Mouse (Mus musculus) forebrain, embryonic 16.5 days (tissue): ENCODE results near the gene Tln1. TPM values are rescaled to one million over a fixed set of nuclear protein-coding genes. Genes with fewer than 3 reads are reported as not detected.
A peak's percentile ranks its signal among the peaks of the same experiment; 100 is the strongest.

Source experiments
- ATAC-seq: fragments of 200-750 bp; cut with Nextera tagmentation; 2 replicates; pipeline ENCODE4 v1.8.0; 2017; ENCODE audit warnings: mild to moderate bottlenecking, moderate library complexity
- H3K27ac ChIP-seq: fragments of 300-500 bp; sonication (generic); 2 replicates; pipeline ENCODE4 v1.5.1; 2014; ENCODE audit warnings: low read length, control low read depth
- H3K27me3 ChIP-seq: fragments of 300-500 bp; sonication (generic); replicated peaks from 2 replicates; pipeline ENCODE4 v1.6.1; 2014; ENCODE audit warnings: low read length; ENCODE audit not compliant: control insufficient read depth, insufficient read depth
- H3K36me3 ChIP-seq: fragments of 300-500 bp; sonication (generic); 2 replicates; pipeline ENCODE4 v1.6.1; 2014; ENCODE audit not compliant: control insufficient read depth, insufficient read depth
- H3K4me1 ChIP-seq: fragments of 300-500 bp; sonication (generic); replicated peaks from 2 replicates; pipeline ENCODE4 v1.6.1; 2014; ENCODE audit warnings: low read length; ENCODE audit not compliant: control insufficient read depth, insufficient read depth
- H3K4me2 ChIP-seq: fragments of 300-500 bp; sonication (generic); 2 replicates; pipeline ENCODE4 v1.6.1; 2014; ENCODE audit warnings: mild to moderate bottlenecking, low read length, control low read depth
- H3K4me3 ChIP-seq: fragments of 300-500 bp; sonication (generic); replicated peaks from 2 replicates; pipeline ENCODE4 v1.5.1; 2014; ENCODE audit warnings: mild to moderate bottlenecking, low read length, control low read depth
- H3K9ac ChIP-seq: fragments of 300-500 bp; sonication (generic); replicated peaks from 2 replicates; pipeline ENCODE4 v1.6.1; 2014; ENCODE audit warnings: low read depth, low read length, control low read depth
- H3K9me3 ChIP-seq: fragments of 300-500 bp; sonication (generic); 2 replicates; pipeline ENCODE4 v1.6.1; 2016; ENCODE audit warnings: low read length; ENCODE audit not compliant: control insufficient read depth
- WGBS: fragments of 180-500 bp; shearing (Covaris S2); extraction: QIAGEN DNeasy Blood & Tissue Kit; methylation state at CpG from one replicate; pipeline ENCODE4 v1.1.7; 2014; 5-methylcytosine and 5-hydroxymethylcytosine counted together
- polyA plus RNA-seq: library from polyadenylated mRNA; unstranded; fragments of >200 nt; fragmentation: Nextera tagmentation; extraction: Ambion mirVana; gene quantifications from 2 replicates; pipeline ENCODE4 v1.2.1, GENCODE M21; 2015

The Tln1 gene
- polyA plus RNA-seq, 1 experiment from 2014 or later = 49.5 TPM

DNA sequence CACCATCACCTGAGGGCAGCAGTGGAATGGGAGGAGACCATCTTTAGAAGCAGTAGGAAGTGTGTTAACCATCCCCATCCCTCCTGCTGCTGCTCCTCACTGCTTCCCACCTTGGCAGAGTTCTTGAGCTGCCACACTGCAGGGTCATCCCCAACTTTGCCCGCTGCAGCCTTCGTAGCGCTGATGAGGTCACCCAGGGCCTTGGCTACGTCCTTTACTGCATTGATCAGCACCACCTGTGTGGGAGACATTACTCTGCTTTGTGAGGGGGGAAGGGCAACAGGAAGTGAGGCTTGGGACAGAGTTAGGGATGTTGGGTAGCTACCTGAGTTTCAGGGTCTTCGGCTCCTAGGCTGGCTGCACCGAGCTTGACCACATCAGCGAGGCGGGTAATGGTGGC is 26.9 kb downstream of the Tln1 start:
- Histone ChIP-seq H3K4me2 (no peak overlapping the region), H3K27me3 (no peaks in the 10 kb centered on the region)
- WGBS = 96% methylated on average over 8 of the region's 8 CpGs

DNA sequence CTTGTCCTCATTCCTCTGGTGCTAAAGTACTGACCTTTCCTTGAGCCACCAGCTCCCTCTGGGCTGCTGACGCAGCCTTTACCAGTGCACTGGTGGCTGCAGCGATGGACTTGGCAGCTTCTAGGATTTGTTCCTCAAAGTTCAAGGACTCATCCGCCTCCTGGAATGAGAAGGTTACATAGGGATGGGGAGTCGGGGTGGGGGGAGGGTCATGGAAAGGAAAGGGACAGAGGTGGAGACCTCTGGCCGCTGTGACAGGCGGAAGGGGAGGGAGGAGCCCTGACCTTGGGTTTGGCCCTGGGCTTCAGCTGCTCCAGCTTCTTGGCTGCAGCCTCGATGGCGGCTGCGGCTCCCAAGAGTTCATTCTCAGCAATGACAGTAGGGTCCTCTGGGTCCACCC is 29.2 kb downstream of the Tln1 start:
- H3K36me3 ChIP-seq = peaks cover 40% of the 10 kb centered on the region
- WGBS = 87% methylated on average over 9 of the region's 9 CpGs

More for the DNA sequence above, 26.9 kb downstream of the Tln1 start:
- Histone ChIP-seq H3K9me3 (no peaks in the 10 kb centered on the region), H3K9ac (no peak overlapping the region), H3K36me3 (peaks cover 54% of the 10 kb centered on the region), H3K4me3 (no peak overlapping the region), H3K4me1 (no peaks in the 10 kb centered on the region), H3K27ac (no peak overlapping the region)
- no peak for ATAC-seq

DNA sequence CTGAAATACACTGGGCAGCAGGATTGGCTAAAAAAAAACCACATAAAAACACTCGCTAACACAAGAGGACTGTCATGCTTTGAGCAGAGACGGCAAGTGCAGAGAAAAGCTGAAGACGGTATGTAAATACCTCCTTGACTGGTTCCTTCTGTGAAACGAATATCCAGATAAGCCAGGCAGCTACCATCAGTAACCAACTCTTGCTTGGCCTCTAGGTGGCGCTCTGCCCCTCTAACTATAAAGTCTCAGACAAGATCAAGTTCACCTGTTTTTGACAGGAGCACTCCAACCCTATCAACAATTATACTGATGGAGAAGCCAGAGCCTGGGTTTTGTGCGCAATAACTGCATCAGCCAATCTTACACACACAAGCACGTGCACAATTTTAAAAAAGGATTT is 31.9 kb downstream of the Tln1 start:
- Histone ChIP-seq H3K36me3 (peaks cover 21% of the 10 kb centered on the region), H3K27ac (no peak overlapping the region), H3K4me1 (no peaks in the 10 kb centered on the region), H3K9me3 (no peaks in the 10 kb centered on the region; the same call in 1 of the 2 replicates), H3K4me3 (no peak overlapping the region), H3K9ac (no peak overlapping the region), H3K4me2 (no peak overlapping the region), H3K27me3 (peaks cover 4% of the 10 kb centered on the region; the same call in 1 of the 2 replicates)
- no peak for ATAC-seq
- 25% methylated on average over 7 of the region's 7 CpGs for whole genome bisulfite sequencing

More for the DNA sequence above, 29.2 kb downstream of the Tln1 start:
- Histone ChIP-seq H3K4me2 (no peak overlapping the region), H3K9me3 (no peaks in the 10 kb centered on the region), H3K4me3 (no peak overlapping the region), H3K4me1 (no peaks in the 10 kb centered on the region), H3K27me3 (no peaks in the 10 kb centered on the region), H3K27ac (no peak overlapping the region), H3K9ac (no peak overlapping the region)
- ATAC-seq = no peak

DNA sequence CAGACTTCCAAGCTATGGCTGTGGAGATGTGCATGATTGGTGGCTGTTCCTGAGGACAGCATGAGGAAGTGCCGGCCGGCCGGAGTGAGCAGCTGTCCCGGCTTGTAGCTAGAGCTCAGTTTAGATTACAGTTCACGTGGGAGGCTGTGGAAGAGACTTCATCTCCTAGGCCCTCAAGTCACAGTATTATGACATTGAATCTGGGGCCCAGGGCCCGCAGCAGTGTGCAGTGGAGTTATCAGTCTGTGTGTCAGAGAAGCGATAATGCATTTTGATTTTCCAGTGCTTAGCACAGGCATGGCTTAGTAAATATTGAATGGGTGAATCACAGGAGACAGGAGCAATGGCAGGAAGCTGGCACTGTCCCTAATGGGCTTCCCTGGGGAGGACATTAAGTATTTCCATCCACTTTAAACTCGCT is 32.4 kb downstream of the Tln1 start:
- no peaks in the 10 kb centered on the region for H3K4me1 ChIP-seq
- no peak overlapping the region for H3K4me2 ChIP-seq
- H3K9me3 ChIP-seq = no peaks in the 10 kb centered on the region; the same call in 1 of the 2 replicates
- H3K27me3 ChIP-seq = peaks cover 8% of the 10 kb centered on the region
- peaks cover 16% of the 10 kb centered on the region; the same call in 1 of the 2 replicates for H3K36me3 ChIP-seq
- no peak for ATAC-seq
- 76% methylated on average over 8 of the region's 8 CpGs for WGBS
- H3K9ac ChIP-seq = no peak overlapping the region
- no peak overlapping the region for H3K4me3 ChIP-seq
- H3K27ac ChIP-seq = no peak overlapping the region

DNA sequence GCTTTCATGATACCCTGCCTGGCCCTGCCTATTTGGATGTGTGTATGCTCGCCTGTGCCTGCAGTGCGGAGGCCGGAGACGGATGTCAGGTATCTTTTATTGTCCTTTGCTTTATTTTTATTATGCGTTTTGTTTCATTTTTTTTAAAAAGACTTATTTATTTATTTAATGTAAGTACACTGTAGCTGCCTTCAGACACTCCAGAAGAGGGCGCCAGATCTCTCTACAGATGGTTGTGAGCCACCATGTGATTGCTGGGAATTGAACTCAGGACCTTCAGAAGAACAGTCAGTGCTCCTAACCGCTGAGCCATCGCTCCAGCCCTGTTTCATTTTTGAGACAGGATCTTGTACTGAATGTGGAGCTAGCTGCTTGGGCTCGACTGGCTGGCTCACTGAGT is 34.0 kb downstream of the Tln1 start:
- 80% methylated on average over 9 of the region's 9 CpGs for WGBS
- Histone ChIP-seq H3K27me3 (peaks cover 19% of the 10 kb centered on the region), H3K36me3 (peaks cover 15% of the 10 kb centered on the region; the same call in 1 of the 2 replicates), H3K4me1 (peaks cover 12% of the 10 kb centered on the region), H3K9me3 (no peaks in the 10 kb centered on the region; the same call in 1 of the 2 replicates), H3K4me3 (no peak overlapping the region), H3K27ac (no peak overlapping the region), H3K4me2 (no peak overlapping the region), H3K9ac (no peak overlapping the region)
- no peak for ATAC-seq

DNA sequence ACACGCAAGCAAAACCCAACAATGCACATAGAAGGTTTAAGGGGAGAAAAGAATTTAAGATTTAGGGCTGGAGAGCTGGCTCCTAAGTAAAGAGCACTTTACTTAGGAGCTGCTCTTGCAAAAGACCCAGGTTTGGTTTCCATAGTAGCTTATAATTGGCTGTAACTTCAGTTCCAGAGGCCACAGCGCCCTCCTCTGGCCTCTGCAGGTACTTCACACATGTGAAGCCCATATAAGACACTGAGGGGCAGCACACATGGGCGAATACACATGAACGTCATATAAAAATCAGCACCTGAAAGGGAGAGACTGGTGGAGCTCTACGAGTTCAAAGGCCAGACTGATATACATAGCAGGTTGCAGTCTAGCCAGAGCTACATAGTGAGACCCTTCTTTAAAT is 34.6 kb downstream of the Tln1 start:
- no peak for ATAC-seq
- H3K36me3 ChIP-seq = peaks cover 10% of the 10 kb centered on the region; the same call in 1 of the 2 replicates
- H3K4me1 ChIP-seq = peaks cover 16% of the 10 kb centered on the region
- WGBS = 61% methylated on average over 5 of the region's 5 CpGs
- no peak overlapping the region for H3K27ac ChIP-seq
- peaks cover 21% of the 10 kb centered on the region for H3K27me3 ChIP-seq
- H3K4me3 ChIP-seq = no peak overlapping the region
- H3K9me3 ChIP-seq = no peaks in the 10 kb centered on the region; the same call in 1 of the 2 replicates
- H3K4me2 ChIP-seq = no peak overlapping the region
- H3K9ac ChIP-seq = no peak overlapping the region

DNA sequence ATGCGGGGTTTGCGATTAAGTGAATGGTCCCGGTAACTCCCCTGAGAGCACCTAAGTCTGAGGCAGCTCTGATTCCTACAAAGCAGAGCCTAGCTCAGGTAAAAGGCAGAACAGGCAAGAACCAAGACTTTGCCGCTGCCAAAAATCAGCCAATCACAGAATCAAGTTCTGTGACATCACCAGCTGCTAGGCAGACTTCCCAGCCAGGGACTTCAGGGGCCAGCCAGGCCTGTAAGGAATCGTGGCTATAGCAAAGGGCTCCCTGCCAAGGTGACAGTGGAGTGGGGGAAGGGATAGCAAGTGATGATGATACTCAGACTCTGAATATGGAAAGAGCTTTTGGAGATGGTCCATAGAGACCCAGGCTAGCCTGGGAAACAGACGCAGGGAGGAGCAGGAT is 42.5 kb downstream of the Tln1 start:
- Histone ChIP-seq H3K4me3 (no peak overlapping the region), H3K9me3 (no peaks in the 10 kb centered on the region), H3K27me3 (peaks cover 28% of the 10 kb centered on the region), H3K27ac (no peak overlapping the region), H3K4me1 (peaks cover 18% of the 10 kb centered on the region), H3K9ac (no peak overlapping the region), H3K4me2 (peak overlapping the region; percentile 25), H3K36me3 (no peaks in the 10 kb centered on the region)
- ATAC-seq = peak; percentile 71
- WGBS = 12% methylated on average over 6 of the region's 6 CpGs

DNA sequence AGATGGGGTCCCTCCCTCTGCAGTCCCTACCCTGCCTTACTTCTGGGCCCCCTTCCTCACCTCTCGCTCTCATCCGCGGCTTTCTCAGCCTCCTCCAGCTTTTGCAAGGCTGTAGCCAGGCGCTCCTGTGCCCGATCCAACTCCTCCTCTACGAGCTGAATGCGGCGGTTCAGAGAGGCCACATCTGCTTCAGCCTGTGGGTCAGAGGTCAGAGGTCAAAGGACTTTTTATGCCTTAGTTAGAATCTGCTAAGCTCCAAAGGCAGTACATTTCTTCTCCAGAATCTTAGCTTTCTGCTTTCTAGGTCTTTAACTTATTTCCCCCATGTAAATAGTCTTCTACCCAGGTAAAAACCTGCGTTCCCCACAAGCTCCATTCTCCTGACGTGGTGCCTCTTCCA is 42.9 kb downstream of the Tln1 start:
- ATAC-seq = no peak
- Histone ChIP-seq H3K36me3 (no peaks in the 10 kb centered on the region), H3K9me3 (no peaks in the 10 kb centered on the region), H3K9ac (no peak overlapping the region), H3K4me1 (peaks cover 17% of the 10 kb centered on the region), H3K4me3 (no peak overlapping the region), H3K4me2 (peak overlapping the region; percentile 25), H3K27me3 (peaks cover 24% of the 10 kb centered on the region), H3K27ac (no peak overlapping the region)
- WGBS = 17% methylated on average over 10 of the region's 10 CpGs

DNA sequence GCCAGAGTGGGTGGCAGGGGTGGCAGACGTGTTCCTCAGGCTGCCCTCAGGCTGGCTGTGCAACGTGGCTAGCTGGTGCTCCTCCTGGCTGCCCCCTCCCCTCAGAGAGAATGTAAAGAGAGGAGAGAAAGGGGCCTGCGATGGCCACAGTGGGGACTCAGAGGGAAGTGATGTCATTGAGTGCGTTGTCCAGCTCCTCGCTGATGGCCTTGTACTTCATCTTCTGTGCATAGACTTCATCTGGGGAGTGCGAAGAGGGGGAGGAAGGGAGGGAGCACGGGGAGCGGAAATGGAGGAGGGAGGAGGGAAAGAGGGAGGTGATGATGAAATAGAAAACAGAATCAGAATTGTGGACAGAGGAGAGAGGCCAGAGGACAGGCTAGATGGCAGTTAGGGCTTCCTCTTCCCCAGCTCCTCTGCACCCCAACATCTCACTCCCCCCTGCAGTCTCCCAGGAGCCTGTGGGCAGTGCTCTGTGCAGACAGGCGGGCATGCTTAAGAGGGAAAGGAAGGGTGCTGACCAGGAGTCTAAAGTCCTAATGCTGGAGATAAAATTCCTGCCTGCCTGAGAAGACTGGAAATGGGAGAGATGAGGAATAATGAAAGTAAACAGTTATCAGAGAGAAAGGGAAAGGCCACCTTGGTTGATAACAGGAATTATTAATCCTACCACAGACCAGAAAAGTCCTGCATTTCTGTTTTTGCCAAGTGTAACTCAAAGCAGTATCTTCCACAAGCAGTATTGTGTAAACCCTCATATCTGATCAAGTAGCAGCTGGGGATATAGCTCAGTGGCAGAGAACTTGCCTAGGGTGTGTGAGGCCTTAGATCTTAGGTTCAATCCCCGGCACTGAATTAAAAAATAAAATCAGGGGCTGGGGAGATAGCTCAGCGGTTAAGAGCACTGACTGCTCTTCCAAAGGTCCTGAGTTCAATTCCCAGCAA is 46.5 kb downstream of the Tln1 start:
- 71% methylated on average over 11 of the region's 11 CpGs for WGBS
- Histone ChIP-seq H3K36me3 (no peaks in the 10 kb centered on the region), H3K4me1 (peaks cover 2% of the 10 kb centered on the region; the same call in 1 of the 2 replicates), H3K4me2 (no peak overlapping the region), H3K9ac (no peak overlapping the region), H3K9me3 (no peaks in the 10 kb centered on the region), H3K27me3 (peaks cover 4% of the 10 kb centered on the region; the same call in 1 of the 2 replicates), H3K4me3 (no peak overlapping the region), H3K27ac (no peak overlapping the region)
- no peak for ATAC-seq
